Mouse (Mus musculus) left cerebral cortex, adult 8-10 months (tissue): ENCODE measurements around the gene Lin7b. TPM values are rescaled to one million over a fixed set of nuclear protein-coding genes. Genes with fewer than 3 reads are reported as not detected.
"Not testable (repeated sequence)": the region's sequence is repeated elsewhere in the genome, so short reads cannot be mapped to it uniquely, and the experiment has no call there.

ENCODE experiments used
- DNase-seq, 2 experiments: peaks; one replicate each; pipeline ENCODE4 v3.0.0; 2022; ENCODE audit warnings: low spot score in 2 of 2
- total RNA-seq, 4 experiments: library from RNA; stranded (reverse); gene quantifications; 2 replicates each; pipeline ENCODE4 v1.2.4; 2022

Gene Lin7b
- total RNA-seq, result 100 to 1,000 TPM; 139 to 172 (median 159) TPM

- DNase-seq, result peak; percentile 80 to 94
Observed at GRCm38 (mm10) chr7:45370475-45371311, at the start of gene Lin7b. TSS of gene Lin7b (minus strand) at chr7:45370583.

DNA sequence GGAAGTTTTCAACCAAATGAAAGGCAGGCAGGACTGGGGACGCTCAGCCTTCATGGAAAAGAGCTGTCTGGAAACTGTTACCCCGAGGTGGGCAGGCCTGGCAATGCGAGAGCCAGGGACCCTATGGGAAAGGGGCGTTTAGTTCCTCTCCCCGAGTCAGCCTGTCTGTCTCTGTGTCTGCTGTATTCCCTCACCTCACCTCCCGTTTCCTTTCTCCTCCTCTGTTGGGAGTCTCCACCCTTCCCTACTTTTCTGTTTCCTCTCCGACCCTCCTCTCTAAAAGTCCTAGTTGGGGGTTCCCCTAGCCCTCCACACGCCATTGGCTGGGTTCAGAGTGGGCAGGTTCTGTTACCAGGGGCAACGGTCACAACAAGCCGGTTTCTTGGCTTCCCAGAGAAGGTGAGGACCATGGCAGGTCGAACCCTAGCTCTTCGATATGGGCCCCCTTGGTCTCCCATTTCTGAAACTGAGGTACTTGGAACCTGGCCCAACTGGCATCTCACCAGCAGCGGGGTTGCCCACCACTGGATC is 47.6 kb upstream of the Lin7b start:
- DNase-seq, result no peak

- no peak for DNase-seq
Observed at GRCm38 (mm10) chr7:45415636-45416035, 45.3 kb upstream of the Lin7b start.

DNA sequence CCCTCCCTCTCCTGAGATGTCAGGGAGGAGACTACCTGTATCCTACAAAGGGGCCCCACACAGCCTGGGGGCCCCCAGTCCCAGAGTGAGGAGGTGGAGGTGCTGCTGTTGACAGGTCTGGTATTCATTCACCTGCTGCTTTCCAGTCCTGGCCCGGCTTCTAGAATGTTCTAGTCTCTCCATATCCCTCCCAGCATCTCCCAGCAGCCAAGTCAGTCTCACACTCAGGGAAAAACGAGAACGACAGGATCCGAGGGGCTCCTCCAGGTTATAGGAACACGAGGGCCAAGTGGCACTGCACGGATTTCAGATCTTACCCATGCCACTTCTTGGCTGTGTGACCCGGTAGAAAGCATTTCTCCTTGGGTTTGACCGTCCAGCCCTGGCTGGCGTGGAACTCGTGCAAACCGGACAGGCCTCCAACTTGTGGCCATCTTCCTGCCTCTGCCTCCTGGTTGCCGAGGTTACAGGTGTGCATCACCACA is 44.4 kb upstream of the Lin7b start:
- DNase-seq, result no peak

GRCm38 (mm10) chr7:45413864-45414739 is 43.7 kb upstream of the Lin7b start:
- no peak for DNase-seq

DNA sequence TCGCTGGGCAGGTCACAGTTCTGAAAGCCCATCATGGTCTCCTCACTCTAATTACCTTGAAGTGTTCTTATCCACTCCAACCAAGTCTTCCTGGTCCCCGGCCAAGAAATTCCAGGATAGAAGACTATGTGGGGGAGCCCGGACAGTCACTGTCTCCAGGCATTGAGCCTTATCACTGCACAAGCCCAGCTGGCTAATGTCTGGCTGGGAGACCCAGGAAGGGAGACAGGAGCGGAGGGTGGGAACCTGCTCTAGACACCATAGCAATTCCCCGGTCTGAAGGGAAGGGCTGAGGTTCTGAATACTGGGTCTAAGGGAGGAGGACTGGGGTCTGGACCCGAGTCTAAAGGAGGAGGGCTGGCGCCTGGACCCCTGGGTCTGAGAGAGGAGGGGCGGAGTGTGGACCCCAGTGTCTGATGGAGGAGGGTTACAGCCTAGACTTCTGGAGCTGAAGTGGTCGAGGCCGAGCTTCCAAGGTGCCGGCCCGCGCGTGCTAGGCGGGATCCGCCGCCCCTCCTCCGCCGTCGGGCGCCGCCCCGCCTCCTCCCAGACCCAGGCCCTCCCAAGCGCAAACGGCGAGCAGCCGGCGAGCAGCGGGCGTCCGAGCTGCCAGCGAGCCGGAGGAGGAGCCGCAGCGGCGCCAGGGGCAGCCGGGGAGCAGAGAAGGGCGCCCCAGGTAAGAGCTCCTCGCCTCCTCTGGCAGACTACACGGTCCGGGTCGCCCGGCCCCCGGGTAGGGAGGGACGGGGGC is 42.9 kb upstream of the Lin7b start, which contains the start of gene Ntf5:
TSS of gene Ntf5 (plus strand) at position 583 of the 751 bp plus-strand sequence.
- no peak for DNase-seq

DNA sequence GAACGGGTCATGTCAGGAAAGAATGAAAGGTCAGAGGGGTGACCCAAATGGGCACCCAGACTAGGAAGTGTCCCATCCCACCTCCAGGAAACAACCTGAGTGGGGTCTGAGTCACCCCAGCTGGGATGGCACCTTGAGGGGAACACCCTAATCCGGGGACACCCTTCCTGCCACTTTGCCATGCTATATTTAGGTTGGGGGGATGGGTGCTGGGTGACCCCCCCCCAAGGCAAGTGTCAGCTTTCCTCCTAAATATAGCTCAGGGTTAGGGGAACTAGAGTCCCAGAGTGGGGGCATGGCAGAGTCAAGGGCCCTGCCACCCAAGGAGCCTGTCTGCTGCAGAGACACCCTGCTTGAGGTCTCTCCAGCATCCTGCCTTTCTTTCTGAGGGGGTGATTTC is 42.0 kb upstream of the Lin7b start:
- DNase-seq, result no peak

GRCm38 (mm10) chr7:45409497-45410163 is 39.2 kb upstream of the Lin7b start:
- no peak for DNase-seq

DNA sequence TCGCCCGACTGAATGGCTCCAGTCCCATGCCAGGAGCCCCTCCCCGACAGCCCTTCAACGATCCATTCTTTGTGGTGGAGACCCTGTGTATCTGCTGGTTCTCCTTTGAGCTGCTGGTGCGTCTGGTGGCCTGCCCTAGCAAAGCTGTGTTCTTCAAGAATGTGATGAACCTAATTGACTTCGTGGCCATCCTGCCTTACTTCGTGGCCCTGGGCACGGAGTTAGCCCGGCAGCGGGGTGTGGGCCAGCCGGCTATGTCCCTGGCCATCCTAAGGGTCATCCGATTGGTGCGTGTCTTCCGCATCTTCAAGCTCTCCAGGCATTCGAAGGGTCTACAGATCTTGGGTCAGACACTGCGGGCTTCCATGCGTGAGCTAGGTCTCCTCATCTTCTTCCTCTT is 38.6 kb upstream of the Lin7b start:
- DNase-seq, result no peak

GRCm38 (mm10) chr7:45408351-45408750 is 38.0 kb upstream of the Lin7b start:
- no peak for DNase-seq

- no peak for DNase-seq
Observed at GRCm38 (mm10) chr7:45407836-45408235, 37.5 kb upstream of the Lin7b start.

DNA sequence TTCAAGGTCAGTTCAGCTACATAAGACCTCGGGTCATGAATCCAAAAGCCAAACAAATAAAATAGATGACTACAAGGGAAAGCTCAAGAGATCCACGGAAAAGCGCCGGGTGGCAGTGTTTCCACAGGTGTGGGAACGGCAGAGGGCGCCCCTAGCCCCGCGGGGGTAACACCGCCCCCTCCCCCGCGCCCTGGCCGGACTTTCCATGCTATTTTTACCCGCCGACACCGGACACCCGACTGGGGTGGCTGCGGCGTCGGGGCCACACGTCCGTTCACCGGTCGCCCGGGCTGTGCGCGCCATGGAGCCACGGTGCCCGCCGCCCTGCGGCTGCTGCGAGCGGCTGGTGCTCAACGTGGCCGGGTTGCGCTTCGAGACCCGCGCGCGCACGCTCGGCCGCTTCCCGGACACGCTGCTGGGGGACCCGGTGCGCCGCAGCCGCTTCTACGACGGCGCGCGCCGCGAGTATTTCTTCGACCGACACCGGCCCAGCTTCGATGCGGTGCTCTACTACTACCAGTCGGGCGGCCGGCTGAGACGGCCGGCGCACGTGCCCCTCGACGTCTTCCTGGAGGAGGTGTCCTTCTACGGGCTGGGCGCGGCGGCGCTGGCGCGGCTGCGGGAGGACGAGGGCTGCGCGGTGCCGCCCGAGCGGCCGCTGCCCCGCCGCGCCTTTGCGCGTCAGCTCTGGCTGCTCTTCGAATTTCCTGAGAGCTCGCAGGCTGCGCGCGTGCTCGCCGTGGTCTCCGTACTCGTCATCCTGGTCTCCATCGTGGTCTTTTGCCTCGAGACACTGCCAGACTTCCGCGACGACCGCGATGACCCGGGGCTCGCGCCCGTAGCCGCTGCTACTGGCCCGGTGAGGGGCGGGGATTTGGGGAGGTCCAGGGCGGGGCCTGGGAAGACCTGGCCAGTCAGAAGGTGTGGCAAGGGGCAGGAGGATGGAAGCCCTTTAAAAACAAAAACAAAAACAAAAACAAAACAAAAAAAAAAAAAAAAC is 36.1 kb upstream of the Lin7b start:
- no peak for DNase-seq

- peak in 1 of 2 experiments; percentile 67 for DNase-seq
Observed at GRCm38 (mm10) chr7:45405091-45406075, 35.0 kb upstream of the Lin7b start, which contains the start of gene Kcna7. TSS of gene Kcna7 (plus strand) at chr7:45405653.

DNA sequence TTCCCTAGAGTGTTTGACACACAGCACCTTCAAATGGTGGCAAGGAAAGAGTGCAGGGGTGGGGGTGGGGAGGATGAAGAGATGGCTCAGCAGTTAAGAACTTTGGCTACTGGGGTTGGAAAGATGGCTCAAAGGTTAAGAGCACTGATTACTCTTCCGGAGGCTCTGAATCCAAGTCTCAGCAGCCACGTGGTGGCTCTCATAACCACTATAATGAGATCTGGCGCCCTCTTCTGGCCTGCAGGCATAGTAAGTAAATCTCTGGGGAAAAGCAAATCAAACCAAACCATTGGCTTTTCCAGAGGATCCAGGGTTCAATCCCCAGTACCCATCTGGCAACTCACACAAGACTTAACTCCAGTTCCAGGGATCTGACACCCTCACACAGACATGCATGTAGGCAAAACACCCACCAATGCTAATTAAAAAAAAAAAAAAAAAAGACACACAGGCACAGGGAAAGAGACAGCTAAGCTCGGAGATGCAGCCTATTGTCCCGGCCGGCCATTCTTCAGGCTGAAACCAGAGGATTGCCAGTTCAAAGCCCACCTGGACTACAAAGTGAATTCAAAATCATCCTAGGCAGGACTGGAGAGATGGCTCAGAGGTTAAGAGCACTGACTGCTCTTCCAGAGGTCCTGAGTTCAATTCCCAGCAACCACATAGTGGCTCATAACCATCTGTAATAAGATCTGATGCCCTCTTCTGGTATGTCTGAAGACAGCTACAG is 33.3 kb upstream of the Lin7b start:
- no peak for DNase-seq

- DNase-seq, result no peak
Observed at GRCm38 (mm10) chr7:45401521-45402085, 31.2 kb upstream of the Lin7b start.

DNA sequence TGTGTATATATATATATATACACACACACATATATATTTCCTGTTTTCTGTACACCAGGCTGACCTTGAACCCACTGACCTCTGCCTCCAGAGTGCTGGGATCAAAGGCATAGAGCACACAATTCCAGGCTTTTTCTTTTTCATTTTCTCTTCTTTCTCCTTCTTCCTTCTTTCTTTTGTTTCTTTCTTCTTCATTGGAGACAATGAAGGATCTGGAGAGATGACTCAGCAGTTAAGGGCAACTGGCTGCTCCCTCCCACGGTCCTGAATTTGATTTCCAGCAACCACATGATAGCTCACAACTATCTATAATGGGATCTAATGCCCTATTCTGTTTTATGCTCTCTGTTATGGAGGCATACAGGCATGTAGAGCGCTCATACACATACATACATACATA is 26.4 kb upstream of the Lin7b start:
- no peak for DNase-seq

GRCm38 (mm10) chr7:45396337-45396775 is 26.0 kb upstream of the Lin7b start:
- DNase-seq, result not testable (repeated sequence)
